Mouse (Mus musculus): ENCODE results near the gene Tle2.
A peak's percentile ranks its signal among the peaks of the same experiment; 100 is the strongest.

Gene Tle2

GRCm38 (mm10) chr10:81574081-81575056 lies at the start of gene Tle2:
Tle2 (plus strand) TSS chr10:81574561.
- DNase-seq (ENCODE audit: low read depth in 1 of 2, low spot score in 2 of 2): no peak

GRCm38 (mm10) chr10:81525017-81525694 lies 49.2 kb upstream of the Tle2 start:
- no peak for DNase-seq (ENCODE audit: low read depth in 1 of 2, low spot score in 2 of 2)

- peak in 1 of 2 experiments; percentile 79 for DNase-seq (ENCODE audit: low read depth in 1 of 2, low spot score in 2 of 2)
Observed at GRCm38 (mm10) chr10:81526779-81527178, 47.6 kb upstream of the Tle2 start.

DNA sequence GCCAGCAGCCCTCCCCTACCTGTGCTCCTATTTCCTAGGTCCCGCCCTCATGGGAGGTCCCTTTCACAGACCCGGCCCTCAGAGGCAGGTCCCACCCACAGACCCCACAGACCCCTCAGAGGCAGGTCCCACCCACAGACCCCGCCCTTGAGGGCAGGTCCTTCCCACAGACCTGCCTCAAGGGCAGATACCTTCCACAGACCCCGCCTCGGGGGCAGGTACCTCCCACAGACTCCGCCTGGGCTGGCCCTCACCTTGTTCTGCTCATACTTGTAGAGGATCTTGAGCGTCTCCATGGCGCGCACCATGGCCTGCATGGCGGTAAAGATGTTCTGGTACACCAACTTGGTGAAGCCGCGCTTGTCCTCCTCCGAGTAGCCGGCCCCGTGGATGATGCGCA lies 39.5 kb upstream of the Tle2 start:
- no peak for DNase-seq (ENCODE audit: low read depth in 1 of 2, low spot score in 2 of 2)

DNA sequence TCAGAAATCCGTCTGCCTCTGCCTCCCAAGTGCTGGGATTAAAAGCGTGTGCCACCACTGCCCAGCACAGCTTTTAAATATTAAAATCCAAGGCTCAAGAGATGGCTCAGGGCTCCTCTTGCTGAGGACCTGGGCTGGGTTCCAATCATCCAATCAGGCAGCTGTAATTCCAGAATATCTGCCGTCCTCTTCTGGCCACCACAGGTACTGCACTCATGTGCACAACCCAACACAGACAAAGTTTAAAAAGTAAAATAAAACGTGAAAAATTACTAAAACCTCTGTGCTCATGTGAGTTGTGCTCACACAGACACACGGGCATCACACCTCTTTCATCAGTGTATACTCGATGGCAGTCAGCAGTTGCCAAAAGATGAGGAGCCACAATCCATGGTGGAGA lies 37.6 kb upstream of the Tle2 start:
- DNase-seq (ENCODE audit: low read depth in 1 of 2, low spot score in 2 of 2): no peak

- DNase-seq (ENCODE audit: low read depth in 1 of 2, low spot score in 2 of 2): no peak
Observed at GRCm38 (mm10) chr10:81537429-81537828, 36.9 kb upstream of the Tle2 start.

DNA sequence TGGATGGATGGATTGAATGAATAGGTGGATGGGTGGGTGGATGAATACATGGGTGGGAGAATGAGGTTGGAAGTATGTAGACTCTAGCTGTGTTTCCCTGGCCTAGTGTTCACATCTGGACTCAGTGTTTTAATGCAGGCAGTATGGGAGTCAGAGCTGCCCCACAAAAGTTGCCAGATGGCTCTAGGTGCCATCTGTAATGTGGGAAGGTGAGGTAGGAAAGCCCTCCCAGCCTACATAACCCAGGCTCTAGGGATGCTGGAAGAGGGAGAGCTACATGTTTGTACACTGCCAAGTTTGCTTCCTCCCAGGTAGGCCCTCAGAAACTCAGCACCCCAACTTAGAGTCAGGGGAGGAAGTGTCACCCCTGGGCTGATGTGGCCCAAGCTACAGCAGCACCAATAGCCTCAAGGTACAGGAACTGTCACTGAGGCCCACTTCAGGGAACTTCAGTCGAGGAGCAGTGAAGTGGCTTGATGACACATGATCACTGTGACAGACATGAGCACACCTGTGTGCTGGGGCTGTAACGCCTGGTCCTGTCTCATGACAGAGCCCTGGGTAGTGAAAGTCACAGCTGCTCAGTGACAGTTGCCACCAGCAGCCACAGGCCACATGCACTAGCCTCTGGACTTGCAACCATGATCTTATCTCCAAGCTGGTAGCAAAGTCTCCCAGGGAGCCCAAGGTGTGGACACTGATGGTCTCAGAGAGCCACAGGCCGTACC lies 35.9 kb upstream of the Tle2 start:
- DNase-seq (ENCODE audit: low read depth in 1 of 2, low spot score in 2 of 2): no peak

DNA sequence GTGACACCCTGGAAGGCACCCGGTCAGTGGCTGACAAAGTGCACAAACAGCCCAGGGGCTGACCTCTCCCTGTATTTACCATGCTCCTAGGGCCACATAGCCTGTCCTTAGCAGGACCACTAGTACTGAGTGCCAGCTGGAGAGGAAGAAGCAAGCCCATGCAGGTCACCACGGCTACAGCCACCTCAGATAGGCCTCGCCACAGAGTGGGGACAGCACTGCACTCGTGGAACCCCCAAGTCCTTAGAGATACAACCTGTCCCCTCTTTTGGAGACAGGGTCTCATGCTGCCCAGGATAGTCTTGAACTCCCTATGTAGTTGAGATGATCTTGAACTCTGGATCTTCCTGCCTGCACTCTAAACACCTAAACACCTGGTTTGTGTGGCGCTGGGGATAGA lies 33.0 kb upstream of the Tle2 start:
- DNase-seq (ENCODE audit: low read depth in 1 of 2, low spot score in 2 of 2): no peak

DNA sequence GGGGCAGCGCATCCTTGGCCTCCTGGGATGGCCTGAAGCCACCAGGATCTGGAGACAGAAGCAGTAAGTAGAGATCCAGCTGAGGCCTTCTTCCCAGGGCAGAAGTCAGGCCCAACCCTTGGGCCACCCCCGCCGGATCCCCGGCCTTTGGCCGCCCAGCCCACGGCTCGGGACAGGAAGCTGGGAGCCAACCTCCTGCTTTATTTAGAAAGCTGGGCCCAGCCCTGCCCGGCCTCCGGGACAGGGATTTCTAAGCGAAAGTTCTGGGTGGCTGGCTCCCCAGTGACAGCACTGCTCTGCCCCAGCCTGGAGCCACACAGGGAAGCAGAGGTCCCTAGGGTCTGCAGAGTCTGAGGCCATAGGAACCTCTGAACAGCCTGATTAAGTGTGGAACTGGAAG lies 32.6 kb upstream of the Tle2 start:
- DNase-seq (ENCODE audit: low read depth in 1 of 2, low spot score in 2 of 2): no peak

- DNase-seq (ENCODE audit: low read depth in 1 of 2, low spot score in 2 of 2): no peak
Observed at GRCm38 (mm10) chr10:81542727-81543460, 31.5 kb upstream of the Tle2 start.

GRCm38 (mm10) chr10:81543633-81544032 lies 30.7 kb upstream of the Tle2 start:
- no peak for DNase-seq (ENCODE audit: low read depth in 1 of 2, low spot score in 2 of 2)

DNA sequence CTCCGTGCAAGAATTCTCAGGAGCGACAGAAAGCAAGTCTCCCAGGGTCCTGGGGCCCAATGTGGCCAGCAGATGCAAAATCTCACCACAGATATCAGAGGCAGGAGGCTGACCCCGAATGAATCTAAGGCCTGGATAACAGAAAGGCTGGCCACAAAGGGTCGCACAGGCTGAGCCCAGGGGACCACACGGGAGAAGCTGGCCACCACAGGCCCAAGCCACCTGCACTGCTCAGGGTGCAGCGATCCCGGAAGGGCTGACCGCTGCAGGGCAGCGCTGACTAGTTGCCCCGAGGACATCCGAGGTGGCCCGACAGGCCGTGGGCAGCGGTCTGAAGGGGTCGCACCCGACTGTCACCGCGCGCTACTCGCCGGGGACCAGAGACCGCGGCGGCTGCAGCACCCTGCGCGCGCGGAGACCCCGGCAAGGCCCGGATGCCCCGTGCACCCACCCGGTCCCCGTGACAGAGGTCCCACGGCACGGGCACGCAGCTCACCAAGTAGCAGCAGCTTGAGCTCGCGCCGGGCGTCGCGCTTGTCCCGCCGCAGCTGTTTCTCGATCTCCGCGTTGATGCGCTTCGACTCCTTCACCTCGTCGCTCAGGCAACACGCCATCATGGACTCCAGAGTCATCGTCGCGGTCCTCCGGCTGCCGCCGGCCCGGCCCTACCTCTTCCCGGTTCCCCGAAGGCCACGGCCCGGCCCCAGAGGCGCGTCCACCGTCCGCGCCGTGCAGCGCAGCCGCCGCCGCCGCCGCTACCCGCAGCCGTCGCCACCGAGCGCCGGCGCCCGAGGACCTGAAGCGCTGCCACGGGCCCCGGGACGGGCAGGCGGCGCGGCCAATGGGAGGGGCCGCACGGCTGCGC lies 29.8 kb upstream of the Tle2 start:
- no peak for DNase-seq (ENCODE audit: low read depth in 1 of 2, low spot score in 2 of 2)

GRCm38 (mm10) chr10:81545161-81545747 lies 29.1 kb upstream of the Tle2 start, which contains the start of gene Gna11:
Gna11 (minus strand) TSS chr10:81545190.
- peak; percentile 98 to 99 for DNase-seq (ENCODE audit: low read depth in 1 of 2, low spot score in 2 of 2)

DNA sequence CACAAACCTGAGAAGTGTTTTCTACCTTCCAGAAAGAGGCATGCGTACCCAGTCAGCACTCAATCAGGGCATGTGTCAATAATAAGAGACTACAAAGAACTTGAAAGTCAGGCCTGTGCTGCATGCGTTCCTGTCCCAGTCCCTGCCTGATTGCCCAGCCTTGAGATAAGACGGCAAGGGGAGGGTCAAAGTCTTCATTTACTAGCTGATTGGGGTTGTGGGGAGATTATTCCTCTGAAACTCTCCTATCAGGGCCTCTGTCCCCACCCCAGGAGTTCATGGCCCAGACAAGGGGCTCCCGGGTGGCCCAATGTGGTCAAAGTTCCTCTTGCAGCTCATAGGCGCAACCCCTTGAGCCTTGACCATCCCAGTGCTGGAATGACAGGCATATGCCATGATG lies 28.0 kb upstream of the Tle2 start:
- no peak for DNase-seq (ENCODE audit: low read depth in 1 of 2, low spot score in 2 of 2)

DNA sequence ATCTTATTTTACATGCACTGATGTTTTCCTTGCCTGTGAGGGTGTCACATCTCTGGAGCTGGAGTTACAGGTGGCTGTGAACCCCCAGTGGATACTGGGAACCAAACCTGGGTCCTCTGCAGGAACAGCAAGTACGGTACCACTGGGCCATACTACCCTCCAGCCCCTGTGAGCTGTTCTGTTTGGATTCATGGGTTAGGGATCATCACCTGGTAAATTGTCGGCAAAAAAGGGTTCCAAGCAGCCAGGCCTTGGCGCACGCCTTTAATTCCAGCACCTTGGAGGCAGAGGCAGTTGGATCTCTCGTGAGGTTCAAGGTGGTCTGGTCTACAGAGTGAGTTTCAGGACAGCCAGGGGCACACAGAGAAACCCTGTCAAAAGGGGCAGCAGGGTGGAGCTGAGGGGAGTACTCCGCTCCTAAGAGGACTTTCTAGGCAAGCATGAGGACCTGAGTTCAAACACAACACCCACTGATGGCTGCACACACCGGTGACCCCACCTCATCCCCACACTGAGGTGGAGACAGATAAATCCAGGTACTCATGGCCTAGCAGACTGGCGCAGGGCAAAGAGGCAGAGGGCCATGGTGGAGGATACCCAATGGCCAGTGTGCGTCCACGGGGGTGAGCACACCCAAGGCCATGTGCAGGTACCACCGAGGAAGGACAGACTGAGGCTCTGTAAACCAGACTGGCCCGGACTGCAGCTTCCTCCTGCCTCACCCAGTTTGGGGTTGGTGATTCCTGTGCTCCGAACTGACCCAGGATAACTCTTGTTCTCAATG lies 27.4 kb upstream of the Tle2 start:
- DNase-seq (ENCODE audit: low read depth in 1 of 2, low spot score in 2 of 2): no peak

DNA sequence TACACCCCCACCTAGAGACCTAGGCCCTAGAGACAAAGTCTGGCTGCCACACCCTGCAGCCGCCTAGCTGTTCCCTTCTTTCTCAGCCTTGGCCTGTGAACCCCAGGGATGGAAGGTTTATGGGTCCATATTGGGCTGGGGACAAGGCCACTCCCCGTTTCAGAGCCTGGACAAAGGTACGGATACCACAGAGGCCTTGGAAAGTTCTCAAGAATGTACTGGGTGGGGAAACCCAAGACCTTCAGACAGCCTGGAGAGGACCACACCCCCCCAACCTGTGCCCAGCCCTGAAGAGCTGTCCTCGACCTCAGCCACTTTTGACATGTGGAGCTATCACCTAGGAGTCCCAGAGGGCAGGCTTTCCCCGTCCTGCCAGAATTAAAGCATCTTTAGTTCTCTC lies 25.4 kb upstream of the Tle2 start:
- no peak for DNase-seq (ENCODE audit: low read depth in 1 of 2, low spot score in 2 of 2)

DNA sequence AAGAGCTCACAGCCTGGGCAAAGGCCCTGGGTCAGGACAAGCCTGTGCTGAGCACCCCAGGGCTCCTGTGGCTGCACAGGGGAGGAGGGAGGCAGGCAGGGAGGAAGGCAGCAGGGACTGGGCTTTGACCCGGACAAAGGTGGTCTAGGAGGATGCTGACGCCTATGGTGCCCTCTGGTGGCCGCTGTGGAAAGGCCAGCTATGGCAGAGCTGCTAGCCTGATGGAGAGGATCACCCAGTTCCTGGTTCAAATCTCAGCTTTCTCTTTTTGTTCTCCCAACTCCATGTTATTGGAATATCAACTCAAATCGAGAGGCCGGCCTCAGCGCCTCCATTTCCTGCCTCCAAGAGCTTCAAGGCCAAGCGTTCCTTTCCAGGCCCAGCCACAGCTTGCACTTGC lies 24.1 kb upstream of the Tle2 start:
- no peak for DNase-seq (ENCODE audit: low read depth in 1 of 2, low spot score in 2 of 2)

GRCm38 (mm10) chr10:81551597-81552102 lies 22.7 kb upstream of the Tle2 start:
- peak in 1 of 2 experiments; percentile 47 for DNase-seq (ENCODE audit: low read depth in 1 of 2, low spot score in 2 of 2)

- DNase-seq (ENCODE audit: low read depth in 1 of 2, low spot score in 2 of 2): no peak
Observed at GRCm38 (mm10) chr10:81553232-81553631, 21.1 kb upstream of the Tle2 start.
